Mouse (Mus musculus) left cerebral cortex, postnatal 25 days (tissue): ENCODE data around the gene Sema3b. TPM values are rescaled to one million over a fixed set of nuclear protein-coding genes. Genes with fewer than 3 reads are reported as not detected.

Experiments used
- DNase-seq, 2 experiments: peaks; one replicate each; pipeline ENCODE4 v3.0.0; 2022; ENCODE audit warnings: low spot score in 2 of 2, mixed read lengths in 1 of 2
- intact Hi-C: fragments of 180-260 bp; cut with DNase I; formaldehyde crosslinking; loops from one replicate; pipeline ENCODE4 v1.15.1; 2025
- total RNA-seq, 2 experiments: library from RNA; stranded (reverse); gene quantifications; 2 replicates each; pipeline ENCODE4 v1.2.3; 2021

Sema3b gene
- total RNA-seq, 2 experiments from 2014 or later, result 3.4 to 3.5 TPM

- intact Hi-C loops, result no loop called here
- DNase-seq, result no peak
These were observed 9.6 kb downstream of the Sema3b start for GRCm38 (mm10) chr9:107599433-107599832.

- DNase-seq, result no peak
- intact Hi-C loops, result no loop called here
These were observed 10.6 kb downstream of the Sema3b start for GRCm38 (mm10) chr9:107598385-107598784.

DNA sequence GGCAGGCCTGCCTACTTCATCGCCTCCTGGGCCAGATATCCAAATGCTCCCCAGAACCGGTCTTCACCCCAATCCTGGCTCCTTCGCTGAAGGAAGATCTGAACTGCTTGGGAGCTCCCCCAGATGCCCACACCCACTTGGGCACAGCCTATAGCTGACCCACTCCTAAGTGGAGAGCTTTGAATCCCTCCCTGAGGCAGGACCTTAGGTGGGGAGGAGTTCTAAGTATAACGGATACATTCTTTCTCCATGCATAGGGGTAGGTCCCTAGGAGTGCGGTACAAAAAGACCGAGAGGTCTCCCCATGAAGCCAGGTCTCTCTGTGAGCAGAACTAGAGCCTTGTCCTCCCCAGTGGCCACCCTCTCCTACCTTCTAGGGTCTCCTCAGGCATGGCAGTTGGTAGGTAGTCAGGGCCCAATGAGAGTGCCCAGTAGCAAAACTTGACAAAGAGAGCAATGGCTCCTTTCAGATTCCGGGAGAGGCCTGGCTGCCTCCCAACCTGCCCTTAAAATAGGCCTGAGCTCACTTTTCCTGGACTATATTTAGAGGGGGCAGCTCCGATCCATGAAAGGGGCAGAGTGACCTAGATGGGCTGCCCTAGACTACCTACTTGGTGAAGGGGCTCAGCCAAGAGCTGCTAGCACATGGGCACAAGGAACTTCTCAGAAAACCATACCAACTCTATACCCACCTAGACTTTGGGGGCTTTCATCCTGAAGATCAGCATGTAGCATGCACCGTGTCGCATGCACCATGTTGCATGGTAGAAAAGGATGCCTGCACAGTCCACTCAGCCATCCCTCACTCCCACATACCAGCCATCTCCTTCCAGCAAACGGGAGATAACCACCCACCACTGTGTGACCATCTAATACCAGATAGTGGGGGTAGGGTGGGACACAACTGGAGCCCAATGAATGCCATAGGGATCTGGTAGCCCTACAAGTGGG is 12.1 kb downstream of the Sema3b start:
- intact Hi-C loops, result no loop called here
- DNase-seq, result no peak

DNA sequence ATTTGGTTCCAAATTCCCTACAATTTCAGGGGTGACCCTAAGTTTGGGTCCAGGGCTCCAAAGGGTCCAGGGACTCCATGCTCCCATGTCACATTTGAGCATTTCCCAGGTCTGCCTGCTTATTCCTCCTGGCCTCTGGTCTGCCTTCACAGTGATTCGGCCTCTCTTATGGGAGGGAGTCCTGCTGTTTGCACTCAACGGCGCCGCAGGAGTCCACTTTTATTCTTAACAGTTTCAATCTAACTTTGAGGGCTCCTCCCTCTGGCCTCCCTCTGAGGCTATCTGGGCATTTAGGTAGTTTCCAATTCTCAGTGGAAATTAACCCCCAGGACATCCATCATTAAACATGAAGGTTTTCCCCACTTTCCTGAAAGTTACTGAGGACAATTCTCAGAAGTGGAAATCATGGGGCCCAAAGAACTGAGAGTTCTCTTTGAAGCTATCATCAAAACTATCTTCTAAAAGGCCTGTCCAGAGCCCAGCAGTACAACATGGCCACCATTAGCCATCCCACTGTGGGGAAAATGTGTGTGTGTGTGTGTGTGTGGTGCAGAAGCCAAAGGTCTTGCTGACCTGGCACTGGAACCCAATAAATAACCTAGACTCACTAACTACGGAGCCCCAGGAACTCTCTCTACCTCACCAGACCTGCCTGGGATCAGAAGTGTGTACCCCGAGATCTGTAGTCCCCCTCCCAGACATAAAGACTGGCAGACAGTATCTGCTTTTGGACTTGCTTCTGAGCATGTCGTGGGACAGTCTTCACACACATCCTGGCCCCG is 14.6 kb downstream of the Sema3b start:
- intact Hi-C loops, result no loop called here

GRCm38 (mm10) chr9:107593101-107593976 is 15.7 kb downstream of the Sema3b start:
- DNase-seq, result no peak

More for the DNA sequence above, 14.6 kb downstream of the Sema3b start:
- DNase-seq, result no peak

GRCm38 (mm10) chr9:107590773-107591060 is 18.3 kb downstream of the Sema3b start:
- DNase-seq, result no peak
- intact Hi-C loops, result no loop called here

More at GRCm38 (mm10) chr9:107593101-107593976, 15.7 kb downstream of the Sema3b start:
- intact Hi-C loops, result no loop called here

- intact Hi-C loops, result no loop called here
- DNase-seq, result no peak
These were observed 18.8 kb downstream of the Sema3b start for GRCm38 (mm10) chr9:107590058-107590772.

DNA sequence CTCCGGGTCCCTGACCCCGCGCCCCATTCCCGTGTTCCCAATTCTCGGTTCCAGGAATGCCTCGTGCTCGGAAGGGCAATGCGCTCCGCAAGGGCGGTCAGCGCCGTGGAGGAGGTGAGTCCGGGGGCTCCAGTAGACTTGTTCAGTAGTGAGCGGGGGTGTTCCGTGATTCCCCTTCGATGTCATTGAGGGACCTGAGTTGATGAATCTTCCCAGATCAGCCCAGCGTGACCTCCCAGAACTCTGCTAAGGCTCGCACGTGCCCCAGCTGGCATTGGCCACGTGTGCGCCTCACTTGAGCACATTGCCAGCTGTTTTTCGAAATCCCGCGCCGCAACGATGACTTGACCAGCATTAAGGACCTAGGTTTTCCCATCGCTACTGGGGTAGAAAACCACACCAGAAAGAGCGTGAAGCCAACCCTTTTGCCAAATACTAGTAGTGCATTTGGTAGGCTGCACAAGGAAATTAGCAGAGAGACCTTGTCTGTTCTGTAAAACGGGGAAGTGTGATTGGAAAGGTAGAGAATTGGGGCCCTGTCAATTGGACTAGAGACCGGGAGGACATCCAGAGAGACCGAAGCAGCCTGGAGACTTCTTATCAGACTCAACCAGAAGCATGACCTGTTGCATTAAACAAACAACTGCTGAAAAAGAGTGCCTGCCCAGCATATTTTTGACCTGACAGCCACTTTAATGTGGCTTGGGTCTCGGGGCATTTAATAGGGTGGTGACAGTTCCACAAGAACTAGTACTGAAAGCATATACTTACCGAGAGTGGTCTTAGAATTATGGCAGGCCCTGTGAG is 21.0 kb downstream of the Sema3b start:
- peak in 1 of 2 experiments; percentile 48 for DNase-seq
- intact Hi-C loops, result no loop called here

DNA sequence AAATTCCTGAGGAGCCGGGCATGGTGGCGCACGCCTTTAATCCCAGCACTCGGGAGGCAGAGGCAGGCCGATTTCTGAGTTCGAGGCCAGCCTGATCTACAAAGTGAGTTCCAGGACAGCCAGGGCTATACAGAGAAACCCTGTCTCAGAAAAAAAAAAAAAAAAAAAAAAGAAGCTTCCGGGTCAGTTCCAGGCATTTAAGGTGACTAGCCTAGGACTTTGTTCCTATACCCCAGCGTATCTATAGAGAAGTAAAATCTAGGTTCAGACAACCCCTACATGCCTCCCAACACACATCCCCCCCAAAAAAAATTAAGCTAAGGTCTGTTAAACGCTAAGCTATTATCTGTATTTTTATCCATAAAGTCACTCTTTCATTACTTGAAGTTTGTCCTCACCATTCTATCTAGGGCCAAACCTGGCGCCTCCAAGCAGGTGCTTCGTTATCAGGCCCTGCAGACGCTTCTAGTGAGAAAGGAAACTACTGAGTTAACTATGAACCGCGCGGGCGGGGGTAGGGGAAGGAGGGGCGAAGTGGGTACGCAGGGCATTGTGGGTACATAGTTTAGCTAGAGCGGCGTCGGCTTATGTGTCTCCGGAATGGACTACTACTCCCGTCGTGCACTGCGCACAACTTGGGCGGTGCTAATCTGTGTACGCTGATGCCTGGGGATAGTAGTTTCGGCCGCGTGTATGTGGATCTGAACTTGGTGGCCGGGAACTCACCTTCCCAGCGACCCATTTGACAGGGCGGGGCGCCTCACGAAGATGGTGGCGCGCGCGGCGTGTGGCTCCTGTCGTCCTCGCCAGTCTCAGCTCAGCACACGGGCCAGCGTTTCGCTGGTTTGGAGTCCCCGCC is 21.8 kb downstream of the Sema3b start, which contains the start of gene Ifrd2:
Gene Ifrd2, plus strand, starts transcription at position 669 of the 859 bp plus-strand sequence.
- peak; percentile 97 to 100 for DNase-seq
- intact Hi-C loops, result no loop called here

DNA sequence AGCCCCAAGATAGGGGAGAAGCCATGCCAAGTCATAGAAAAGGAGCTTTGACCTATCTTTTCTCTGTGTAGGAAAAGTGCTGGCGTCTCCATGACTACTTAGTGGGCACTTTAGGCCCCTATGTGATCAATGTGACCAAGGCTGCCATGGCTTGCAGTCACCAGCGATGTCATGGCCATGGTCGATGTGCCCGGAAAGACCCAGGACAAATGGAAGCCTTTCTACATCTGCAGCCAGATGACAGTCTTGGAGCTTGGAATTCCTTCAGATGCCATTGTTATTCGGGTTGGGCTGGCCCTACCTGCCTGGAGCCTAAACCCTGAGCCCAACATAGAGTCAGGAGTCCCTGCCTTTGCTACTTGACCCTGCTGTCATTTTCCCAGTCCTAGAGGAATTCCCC is 22.5 kb downstream of the Sema3b start:
- intact Hi-C loops, result no loop called here

DNA sequence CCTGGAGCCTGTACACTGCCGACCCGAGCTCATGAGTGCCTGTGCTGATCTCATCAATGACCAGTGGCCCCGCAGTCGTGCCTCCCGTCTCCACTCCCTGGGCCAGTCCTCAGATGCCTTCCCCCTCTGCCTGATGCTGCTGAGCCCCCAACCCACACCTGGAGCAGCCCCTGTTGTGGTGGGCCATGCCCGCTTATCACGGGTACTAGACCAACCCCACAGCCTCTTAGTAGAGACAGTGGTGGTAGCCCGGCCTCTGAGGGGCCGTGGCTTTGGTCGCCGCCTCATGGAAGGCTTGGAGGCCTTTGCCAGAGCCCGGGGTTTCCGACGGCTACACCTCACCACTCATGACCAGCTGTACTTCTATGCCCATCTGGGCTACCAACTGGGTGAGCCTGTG is 25.9 kb downstream of the Sema3b start:
- DNase-seq, result no peak

More for the DNA sequence above, 22.5 kb downstream of the Sema3b start:
- DNase-seq, result no peak

DNA sequence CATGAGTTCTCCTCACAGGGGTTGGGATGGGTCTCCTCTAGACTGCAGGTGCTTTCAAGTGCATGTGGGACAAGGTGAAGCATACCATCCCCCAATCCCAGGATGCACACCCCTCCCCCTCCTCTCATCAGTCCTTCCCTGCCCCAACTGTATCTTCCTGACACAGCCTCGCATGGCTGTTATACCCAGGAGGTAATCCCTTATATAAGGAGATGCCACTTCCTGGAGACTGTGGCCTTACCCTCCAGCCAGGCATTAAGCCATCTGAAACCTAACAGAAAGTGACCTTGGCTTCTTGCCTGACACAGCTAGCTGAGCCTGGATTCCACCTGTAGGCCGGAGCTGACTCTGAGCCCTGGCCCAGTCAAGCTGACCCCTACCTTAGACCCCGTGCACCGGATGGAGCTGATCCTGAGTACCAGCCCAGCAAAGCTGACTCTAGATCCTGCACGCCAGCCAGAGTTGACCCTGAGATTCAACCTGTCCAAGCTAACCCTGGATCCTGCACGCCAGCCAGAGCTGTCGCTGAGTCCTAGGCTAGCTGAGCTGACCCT is 26.4 kb downstream of the Sema3b start:
- intact Hi-C loops, result no loop called here
- no peak for DNase-seq

More for the DNA sequence above, 25.9 kb downstream of the Sema3b start:
- intact Hi-C loops, result no loop called here

DNA sequence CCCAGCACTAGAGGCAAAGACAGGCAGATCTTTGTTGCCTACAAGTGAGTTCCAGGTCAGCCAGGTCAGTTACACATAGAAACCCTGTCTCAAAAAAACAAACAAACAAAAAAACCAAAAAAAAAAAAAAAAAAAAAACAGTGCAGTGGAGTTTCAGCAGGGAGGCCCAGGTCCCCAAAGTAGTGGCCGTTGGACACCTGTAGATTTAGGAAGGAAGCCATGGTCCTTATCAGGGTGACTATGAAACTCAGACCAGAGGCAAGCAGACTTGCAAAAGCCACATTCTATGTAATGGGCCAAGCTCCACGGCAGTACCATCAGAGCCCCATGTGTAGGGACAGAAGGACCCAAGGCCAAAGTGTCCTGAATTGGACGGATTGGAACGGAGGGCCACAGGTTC is 27.4 kb downstream of the Sema3b start:
- no peak for DNase-seq
- intact Hi-C loops, result no loop called here

- peak; percentile 89 to 96 for DNase-seq
- intact Hi-C loops, result no loop called here
These were observed 28.3 kb downstream of the Sema3b start, which contains the start of gene Hyal3 for GRCm38 (mm10) chr9:107580501-107581317. Gene Hyal3, plus strand, starts transcription at chr9:107580818.

GRCm38 (mm10) chr9:107579023-107579900 is 29.8 kb downstream of the Sema3b start:
- DNase-seq, result no peak
- intact Hi-C loops, result no loop called here
